Mouse (Mus musculus) heart, adult 2 months (tissue): ENCODE measurements around the gene Nfatc2. TPM values are rescaled to one million over a fixed set of nuclear protein-coding genes. Genes with fewer than 3 reads are reported as not detected.
A peak's percentile ranks its signal among the peaks of the same experiment; 100 is the strongest.

ENCODE experiments used
- DNase-seq, 2 experiments: peaks; one replicate each; pipeline ENCODE4 v3.0.0; 2021
- H3K27ac ChIP-seq: fragments of 200-600 bp; 2 replicates; pipeline ENCODE4 v1.8.1; 2022
- H3K27me3 ChIP-seq: fragments of 200-500 bp; 2 replicates; pipeline ENCODE4 v1.6.1; 2012; ENCODE audit warnings: mild to moderate bottlenecking, low read length, inconsistent platforms, mixed read lengths; ENCODE audit not compliant: control insufficient read depth, insufficient read depth
- H3K36me3 ChIP-seq: fragments of 200-500 bp; 2 replicates; pipeline ENCODE4 v1.6.1; 2012; ENCODE audit warnings: low read length, inconsistent platforms; ENCODE audit not compliant: control insufficient read depth, insufficient read depth
- H3K4me1 ChIP-seq: fragments of 200-500 bp; 2 replicates; pipeline ENCODE4 v1.6.1; 2011; ENCODE audit warnings: low read length; ENCODE audit not compliant: control insufficient read depth, insufficient read depth
- H3K4me3 ChIP-seq: fragments of 200-600 bp; 2 replicates; pipeline ENCODE4 v1.8.1; 2022
- H3K79me2 ChIP-seq: fragments of 200-500 bp; replicated peaks from 2 replicates; pipeline ENCODE4 v1.6.1; 2012; ENCODE audit warnings: mild to moderate bottlenecking, inconsistent platforms, low read length, moderate library complexity, mixed read lengths; ENCODE audit not compliant: control insufficient read depth, insufficient read depth
- H3K9ac ChIP-seq: fragments of 200-500 bp; 2 replicates; pipeline ENCODE4 v1.6.1; 2012; ENCODE audit warnings: low read depth, mild to moderate bottlenecking, control low read depth, inconsistent platforms, low read length, mixed read lengths
- CTCF ChIP-seq: fragments of 200-600 bp; IDR thresholded peaks from 2 replicates; pipeline ENCODE4 v1.8.1; 2022; ENCODE audit warnings: antibody characterized with exemption, mild to moderate bottlenecking, moderate library complexity
- EP300 ChIP-seq: fragments of 200-500 bp; IDR thresholded peaks from 2 replicates; pipeline ENCODE4 v1.6.1; 2011; ENCODE audit warnings: low read depth, low read length, control low read depth; ENCODE audit not compliant: insufficient read depth
- POLR2A ChIP-seq: fragments of 200-500 bp; IDR thresholded peaks from 2 replicates; pipeline ENCODE4 v1.6.1; 2011; ENCODE audit warnings: mild to moderate bottlenecking, low read depth, low read length, control low read depth; ENCODE audit not compliant: insufficient read depth
- WGBS: fragments of 180-500 bp; shearing (Covaris S2); methylation state at CpG from one replicate; pipeline ENCODE4 v1.1.7; 2018; 5-methylcytosine and 5-hydroxymethylcytosine counted together
- intact Hi-C: fragments of 180-260 bp; cut with DNase I; formaldehyde crosslinking; loops from one replicate; pipeline ENCODE4 v1.15.1; 2025
- polyA plus RNA-seq: library from polyadenylated mRNA; depleted of rRNA; stranded (reverse); fragments of >200 nt; gene quantifications from 2 replicates; pipeline ENCODE4 v1.2.3, GENCODE M21; 2012
- total RNA-seq, 2 experiments: library from RNA; stranded (reverse); gene quantifications; 2 replicates each; pipeline ENCODE4 v1.2.3; 2021

Gene Nfatc2
- total and polyA plus RNA-seq, 3 experiments: 11.2 to 18.3 (median 12.8) TPM

DNA sequence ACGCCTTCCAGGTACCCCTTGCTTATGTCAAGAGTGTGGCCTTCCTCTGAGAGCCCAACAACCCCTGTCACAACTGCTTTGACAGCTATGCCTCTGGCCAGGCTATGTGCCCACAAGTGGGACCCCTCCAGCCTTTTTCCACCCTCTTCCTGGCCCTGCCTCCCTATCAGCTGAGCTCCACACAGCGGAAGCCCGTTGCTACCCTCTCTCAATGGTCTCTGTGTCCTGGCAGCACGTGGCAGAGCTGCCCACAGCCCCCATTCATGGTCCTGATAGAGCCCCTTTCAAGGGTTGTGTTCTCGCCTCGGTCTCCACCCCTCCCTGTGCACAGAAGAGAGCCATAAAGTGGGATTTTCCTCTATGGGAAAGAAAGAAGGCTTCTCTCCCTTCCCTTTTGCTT, 97.7 kb downstream of the Nfatc2 start:
- H3K4me3 ChIP-seq: no peak overlapping the region
- H3K79me2 ChIP-seq: no peaks in the 10 kb centered on the region
- H3K9ac ChIP-seq: no peak overlapping the region
- H3K36me3 ChIP-seq: no peaks in the 10 kb centered on the region
- H3K27me3 ChIP-seq: no peaks in the 10 kb centered on the region
- peaks cover 3% of the 10 kb centered on the region; the same call in 1 of the 2 replicates for H3K4me1 ChIP-seq
- TF ChIP-seq EP300: no peak
- H3K27ac ChIP-seq: no peak overlapping the region
- whole genome bisulfite sequencing: 87% methylated on average over 6 of the region's 6 CpGs
- no peak for DNase-seq
- intact Hi-C loops: no loop called here

GRCm38 (mm10) chr2:168500750-168501149, 100.7 kb downstream of the Nfatc2 start:
- H3K79me2 ChIP-seq: no peaks in the 10 kb centered on the region
- no peaks in the 10 kb centered on the region for H3K27me3 ChIP-seq
- intact Hi-C loops: no loop called here
- TF ChIP-seq CTCF: no peak
- TF ChIP-seq POLR2A: no peak
- TF ChIP-seq EP300: no peak
- H3K4me1 ChIP-seq: peaks cover 3% of the 10 kb centered on the region; the same call in 1 of the 2 replicates
- H3K4me3 ChIP-seq: no peak overlapping the region
- WGBS: 84% methylated on average over 6 of the region's 6 CpGs
- no peaks in the 10 kb centered on the region for H3K36me3 ChIP-seq
- H3K9ac ChIP-seq: no peak overlapping the region
- no peak for DNase-seq
- no peak overlapping the region for H3K27ac ChIP-seq

- 74% methylated on average over 6 of the region's 6 CpGs for WGBS
- no peak for TF ChIP-seq POLR2A
- no peak for TF ChIP-seq CTCF
- TF ChIP-seq EP300: no peak
- H3K27me3 ChIP-seq: no peaks in the 10 kb centered on the region
- intact Hi-C loops: no loop called here
- no peak overlapping the region for H3K27ac ChIP-seq
- peaks cover 3% of the 10 kb centered on the region; the same call in 1 of the 2 replicates for H3K4me1 ChIP-seq
- no peak overlapping the region for H3K9ac ChIP-seq
- H3K79me2 ChIP-seq: no peaks in the 10 kb centered on the region
- no peaks in the 10 kb centered on the region for H3K36me3 ChIP-seq
- H3K4me3 ChIP-seq: no peak overlapping the region
- DNase-seq: no peak
Observed at GRCm38 (mm10) chr2:168500244-168500643, 101.2 kb downstream of the Nfatc2 start.

- H3K27ac ChIP-seq: no peak overlapping the region
- no peak overlapping the region for H3K9ac ChIP-seq
- WGBS: 40% methylated on average over 7 of the region's 7 CpGs
Observed at GRCm38 (mm10) chr2:168491791-168492190, 109.7 kb downstream of the Nfatc2 start.

GRCm38 (mm10) chr2:168489953-168490352, 111.5 kb downstream of the Nfatc2 start:
- WGBS: 94% methylated on average over 13 of the region's 13 CpGs
- Histone ChIP-seq H3K9ac (no peak overlapping the region), H3K27me3 (no peaks in the 10 kb centered on the region), H3K4me3 (no peak overlapping the region), H3K4me1 (peaks cover 2% of the 10 kb centered on the region), H3K79me2 (no peaks in the 10 kb centered on the region), H3K36me3 (no peaks in the 10 kb centered on the region), H3K27ac (no peak overlapping the region)
- TF ChIP-seq EP300 (no peak), POLR2A (no peak), CTCF (no peak)
- DNase-seq: no peak
- intact Hi-C loops: no loop called here

More at GRCm38 (mm10) chr2:168491791-168492190, 109.7 kb downstream of the Nfatc2 start:
- H3K79me2 ChIP-seq: no peaks in the 10 kb centered on the region
- H3K36me3 ChIP-seq: no peaks in the 10 kb centered on the region
- H3K27me3 ChIP-seq: no peaks in the 10 kb centered on the region
- intact Hi-C loops: no loop called here
- H3K4me3 ChIP-seq: no peak overlapping the region
- TF ChIP-seq POLR2A (no peak), CTCF (no peak)
- peak in 1 of 2 experiments; percentile 46 for DNase-seq
- H3K4me1 ChIP-seq: peaks cover 2% of the 10 kb centered on the region

DNA sequence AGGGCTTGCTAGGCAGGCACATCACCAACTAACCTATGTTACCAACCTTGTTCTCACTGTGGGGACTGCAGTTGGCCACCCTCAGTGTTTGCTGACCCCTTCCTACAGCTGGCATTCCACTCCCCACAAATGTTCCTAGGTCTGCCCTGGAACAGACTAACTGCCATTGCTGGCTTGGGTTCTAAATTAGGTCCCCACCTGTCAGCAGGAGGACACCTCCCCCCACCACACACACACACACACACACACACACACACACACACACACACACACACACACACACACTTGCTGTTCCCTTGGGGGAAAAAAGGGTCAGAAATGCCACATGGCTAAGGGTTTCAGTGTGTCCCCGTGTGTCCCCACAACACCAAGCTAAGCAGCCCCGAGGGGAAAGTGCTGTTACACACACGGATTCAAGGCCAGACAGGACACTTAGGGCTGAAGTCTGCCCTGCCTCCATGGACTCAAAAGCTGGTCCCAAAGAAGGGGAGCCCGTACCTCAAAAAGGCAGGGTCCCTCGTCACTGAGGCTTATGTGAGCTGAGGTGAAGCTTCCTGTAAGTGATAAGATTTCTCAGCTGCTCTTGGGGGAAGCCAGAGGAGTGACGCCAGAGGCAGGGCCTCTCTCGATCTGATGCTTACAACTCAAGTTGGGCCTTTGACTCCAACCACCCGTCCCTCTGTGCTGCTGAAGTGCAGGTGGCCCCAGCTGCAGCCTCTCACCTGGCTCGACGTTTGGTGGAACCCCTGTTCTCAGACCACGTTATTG, 113.1 kb downstream of the Nfatc2 start:
- H3K79me2 ChIP-seq: no peaks in the 10 kb centered on the region; the same call in 1 of the 2 replicates
- no peaks in the 10 kb centered on the region for H3K36me3 ChIP-seq
- WGBS: 70% methylated on average over 11 of the region's 11 CpGs
- no peaks in the 10 kb centered on the region for H3K27me3 ChIP-seq
- no peak overlapping the region for H3K9ac ChIP-seq
- no peak overlapping the region for H3K4me3 ChIP-seq
- TF ChIP-seq CTCF: no peak
- no peak for TF ChIP-seq POLR2A
- TF ChIP-seq EP300: no peak
- peaks cover 2% of the 10 kb centered on the region for H3K4me1 ChIP-seq
- H3K27ac ChIP-seq: no peak overlapping the region
- intact Hi-C loops: no loop called here
- DNase-seq: no peak
